Mouse (Mus musculus) kidney, embryonic 14.5 days (tissue): ENCODE results near the gene Med24. TPM values are rescaled to one million over a fixed set of nuclear protein-coding genes. Genes with fewer than 3 reads are reported as not detected.

ENCODE experiments used
- ATAC-seq: fragments of 200-750 bp; cut with Nextera tagmentation; 2 replicates; pipeline ENCODE4 v1.8.0; 2017; ENCODE audit warnings: moderate number of reproducible peaks, mild to moderate bottlenecking, moderate TSS enrichment, moderate library complexity; ENCODE audit not compliant: low FRiP score, low TSS enrichment
- H3K27ac ChIP-seq: fragments of 300-500 bp; sonication (generic); 2 replicates; pipeline ENCODE4 v1.5.1; 2014; ENCODE audit warnings: low read depth, mild to moderate bottlenecking, low read length, moderate library complexity, mixed read lengths
- H3K27me3 ChIP-seq: fragments of 300-500 bp; sonication (generic); 2 replicates; pipeline ENCODE4 v1.6.1; 2014; ENCODE audit warnings: mild to moderate bottlenecking, low read length; ENCODE audit not compliant: control insufficient read depth, insufficient read depth
- H3K36me3 ChIP-seq: fragments of 300-500 bp; sonication (generic); 2 replicates; pipeline ENCODE4 v1.6.1; 2014; ENCODE audit warnings: low read length, mixed read lengths; ENCODE audit not compliant: control insufficient read depth, insufficient read depth
- H3K4me1 ChIP-seq: fragments of 300-500 bp; sonication (generic); 2 replicates; pipeline ENCODE4 v1.6.1; 2014; ENCODE audit warnings: low read length, mixed read lengths; ENCODE audit not compliant: control insufficient read depth, insufficient read depth
- H3K4me2 ChIP-seq: fragments of 300-500 bp; sonication (generic); replicated peaks from 2 replicates; pipeline ENCODE4 v1.6.1; 2014; ENCODE audit warnings: low read depth, mild to moderate bottlenecking, low read length
- H3K4me3 ChIP-seq: fragments of 300-500 bp; sonication (generic); 2 replicates; pipeline ENCODE4 v1.5.1; 2014; ENCODE audit warnings: mild to moderate bottlenecking, low read length
- H3K9ac ChIP-seq: fragments of 300-500 bp; sonication (generic); 2 replicates; pipeline ENCODE4 v1.6.1; 2014; ENCODE audit warnings: low read depth, mild to moderate bottlenecking, low read length, moderate library complexity
- H3K9me3 ChIP-seq: fragments of 300-500 bp; sonication (generic); 2 replicates; pipeline ENCODE4 v1.6.1; 2016; ENCODE audit warnings: low read length; ENCODE audit not compliant: control insufficient read depth
- WGBS: fragments of 180-500 bp; shearing (Covaris S2); extraction: QIAGEN DNeasy Blood & Tissue Kit; methylation state at CpG from one replicate; pipeline ENCODE4 v1.1.7; 2014; 5-methylcytosine and 5-hydroxymethylcytosine counted together
- polyA plus RNA-seq: library from polyadenylated mRNA; unstranded; fragments of >200 nt; fragmentation: Nextera tagmentation; extraction: Ambion mirVana; gene quantifications from 2 replicates; pipeline ENCODE4 v1.2.1, GENCODE M21; 2014

Gene Med24
- polyA plus RNA-seq, 1 experiment from 2014 or later: 59.1 TPM

DNA sequence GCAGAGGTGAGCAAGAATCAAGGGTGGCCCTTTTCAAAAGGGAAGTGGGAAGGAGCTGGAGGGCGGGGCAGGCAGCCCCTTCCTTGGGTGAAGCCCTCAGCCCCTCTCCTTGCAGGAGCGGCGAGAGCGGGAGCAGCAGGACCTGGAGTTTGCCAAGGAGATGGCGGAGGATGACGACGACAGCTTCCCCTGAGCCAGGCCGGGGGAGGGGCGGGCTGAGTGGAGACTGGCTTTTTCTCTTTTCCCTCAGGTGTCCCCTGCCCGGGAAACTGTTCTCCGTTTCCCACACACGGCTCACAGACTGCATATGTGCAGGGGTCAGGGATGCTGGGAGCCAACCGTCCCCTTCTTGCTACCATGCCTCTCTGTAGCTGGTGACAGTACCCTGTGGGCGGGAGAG is 33.8 kb downstream of the Med24 start:
- Histone ChIP-seq H3K4me2 (no peak overlapping the region), H3K9ac (no peak overlapping the region), H3K36me3 (peaks cover 64% of the 10 kb centered on the region), H3K4me3 (no peak overlapping the region), H3K9me3 (no peaks in the 10 kb centered on the region), H3K4me1 (no peaks in the 10 kb centered on the region), H3K27ac (no peak overlapping the region), H3K27me3 (no peaks in the 10 kb centered on the region)
- 69% methylated on average over 14 of the region's 14 CpGs for WGBS
- ATAC-seq: no peak

DNA sequence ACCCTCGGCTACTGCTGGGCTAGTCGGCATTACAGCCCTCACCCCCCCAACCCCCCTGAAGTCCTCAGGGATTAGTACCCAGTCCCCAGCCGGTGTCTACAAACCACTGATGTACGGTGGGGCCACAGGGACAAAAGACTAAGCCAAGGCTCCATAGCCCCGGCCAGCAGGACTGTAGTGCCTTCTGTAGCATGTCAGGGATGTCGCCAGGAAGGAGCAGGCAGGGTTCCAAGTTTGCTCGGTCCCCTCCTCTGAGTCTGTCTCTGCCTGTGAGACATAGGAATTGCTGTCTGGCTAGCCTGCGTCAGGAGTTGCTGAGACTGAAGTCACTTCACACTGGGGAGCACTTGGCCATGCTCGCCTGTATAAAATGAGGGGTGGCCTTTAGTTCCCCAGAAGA is 34.9 kb downstream of the Med24 start:
- Histone ChIP-seq H3K27me3 (no peaks in the 10 kb centered on the region), H3K4me3 (no peak overlapping the region), H3K9ac (no peak overlapping the region), H3K9me3 (no peaks in the 10 kb centered on the region), H3K4me1 (no peaks in the 10 kb centered on the region), H3K4me2 (no peak overlapping the region), H3K27ac (no peak overlapping the region), H3K36me3 (peaks cover 75% of the 10 kb centered on the region)
- 80% methylated on average over 9 of the region's 9 CpGs for WGBS
- no peak for ATAC-seq

DNA sequence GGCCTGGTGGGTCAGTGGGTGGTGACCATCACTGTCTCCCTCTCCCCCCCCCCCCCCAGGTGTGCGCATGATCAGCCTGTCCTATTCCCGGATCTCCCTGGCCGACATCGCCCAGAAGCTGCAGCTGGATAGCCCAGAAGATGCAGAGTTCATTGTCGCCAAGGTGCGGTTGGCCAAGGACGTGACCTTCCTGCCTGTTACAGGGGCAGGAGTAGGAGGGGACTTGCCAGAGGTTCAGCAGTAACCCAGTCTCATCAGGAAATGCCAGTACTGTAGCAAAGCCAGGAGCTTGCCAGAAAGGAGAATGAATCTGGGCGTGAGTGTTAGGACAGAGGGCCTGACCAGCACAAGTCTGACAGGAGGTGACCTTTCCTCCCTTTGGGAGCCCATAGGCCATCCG is 35.5 kb downstream of the Med24 start:
- Histone ChIP-seq H3K4me1 (no peaks in the 10 kb centered on the region), H3K27me3 (no peaks in the 10 kb centered on the region), H3K4me2 (no peak overlapping the region), H3K9ac (no peak overlapping the region), H3K4me3 (no peak overlapping the region), H3K36me3 (peaks cover 78% of the 10 kb centered on the region), H3K9me3 (no peaks in the 10 kb centered on the region), H3K27ac (no peak overlapping the region)
- 93% methylated on average over 9 of the region's 9 CpGs for WGBS
- ATAC-seq: no peak

DNA sequence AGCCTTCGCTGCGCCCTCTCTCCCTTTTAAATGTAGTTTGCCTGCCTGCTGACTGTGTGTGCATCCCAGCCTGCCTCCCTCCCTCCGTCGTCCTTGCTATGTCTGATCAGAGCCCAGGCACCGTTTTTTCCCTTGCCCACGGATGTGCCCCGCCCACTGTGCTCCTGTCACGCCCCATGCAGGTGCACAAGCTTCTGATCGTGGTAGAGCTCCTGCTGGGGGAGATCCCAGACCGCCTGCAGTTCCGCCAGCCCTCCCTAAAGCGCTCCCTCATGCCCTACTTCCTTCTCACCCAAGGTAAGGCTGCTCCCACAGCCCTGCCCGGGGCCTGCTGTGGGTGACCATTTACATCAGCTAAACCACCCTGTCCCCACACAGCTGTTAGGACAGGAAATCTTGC is 36.0 kb downstream of the Med24 start:
- H3K36me3 ChIP-seq: peaks cover 82% of the 10 kb centered on the region

DNA sequence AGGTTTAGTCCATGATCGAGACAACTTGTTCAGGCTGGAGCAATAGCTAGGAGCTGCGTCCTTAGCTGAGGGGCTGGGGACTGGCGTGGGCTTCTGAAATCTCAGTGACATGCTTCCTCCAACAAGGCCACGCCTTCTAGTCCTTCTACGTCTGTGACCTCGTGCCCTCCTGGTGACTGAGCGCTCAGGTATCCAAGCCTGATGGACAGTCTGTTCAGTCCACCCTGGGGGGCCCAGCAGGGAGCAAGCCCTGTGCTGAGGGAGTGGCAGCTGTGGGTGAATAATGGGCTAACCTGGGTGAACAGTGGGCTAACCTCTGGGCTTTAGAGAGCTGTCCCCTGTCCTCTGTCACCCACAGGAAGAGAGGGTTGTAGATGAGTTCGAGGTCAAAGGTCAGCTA is 41.2 kb downstream of the Med24 start:
- Histone ChIP-seq H3K4me2 (no peak overlapping the region), H3K4me1 (peaks cover 5% of the 10 kb centered on the region; the same call in 1 of the 2 replicates), H3K27me3 (no peaks in the 10 kb centered on the region), H3K27ac (peak overlapping the region; percentile 20; the same call in 1 of the 2 replicates), H3K9me3 (no peaks in the 10 kb centered on the region), H3K9ac (no peak overlapping the region), H3K36me3 (peaks cover 74% of the 10 kb centered on the region), H3K4me3 (no peak overlapping the region)
- 80% methylated on average over 8 of the region's 8 CpGs for WGBS
- peak; percentile 11; the same call in 1 of the 2 replicates for ATAC-seq

More for the DNA sequence above, 36.0 kb downstream of the Med24 start:
- WGBS: 76% methylated on average over 13 of the region's 13 CpGs
- no peak for ATAC-seq
- H3K9me3 ChIP-seq: no peaks in the 10 kb centered on the region
- no peaks in the 10 kb centered on the region; the same call in 1 of the 2 replicates for H3K4me1 ChIP-seq
- H3K9ac ChIP-seq: no peak overlapping the region
- no peak overlapping the region for H3K27ac ChIP-seq
- H3K27me3 ChIP-seq: no peaks in the 10 kb centered on the region
- no peak overlapping the region for H3K4me3 ChIP-seq
- no peak overlapping the region for H3K4me2 ChIP-seq

DNA sequence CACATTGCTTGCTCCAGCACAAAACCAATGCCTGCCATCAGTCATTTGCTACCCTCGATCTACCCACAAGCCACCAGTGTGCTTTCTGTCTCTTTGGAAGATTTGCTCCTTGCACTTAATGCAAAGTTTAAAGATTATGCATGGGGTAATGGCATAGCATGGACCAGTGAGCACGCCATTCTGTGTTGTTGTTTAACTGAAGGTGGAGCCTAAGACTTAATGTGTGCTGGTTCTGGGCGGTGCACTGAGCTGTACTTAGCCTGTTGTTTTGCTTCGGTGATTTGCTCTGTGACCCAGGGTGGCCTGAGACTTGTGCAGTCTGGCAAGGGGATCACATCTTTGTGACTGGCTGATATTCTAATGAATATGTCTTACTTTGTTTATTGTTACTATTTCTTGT is 42.3 kb downstream of the Med24 start:
- Histone ChIP-seq H3K4me3 (no peak overlapping the region), H3K27me3 (no peaks in the 10 kb centered on the region), H3K27ac (peak overlapping the region; percentile 20; the same call in 1 of the 2 replicates), H3K36me3 (peaks cover 64% of the 10 kb centered on the region), H3K4me1 (peaks cover 5% of the 10 kb centered on the region; the same call in 1 of the 2 replicates), H3K9me3 (no peaks in the 10 kb centered on the region), H3K9ac (no peak overlapping the region), H3K4me2 (no peak overlapping the region)
- WGBS: 66% methylated on average over 4 of the region's 4 CpGs
- no peak for ATAC-seq

DNA sequence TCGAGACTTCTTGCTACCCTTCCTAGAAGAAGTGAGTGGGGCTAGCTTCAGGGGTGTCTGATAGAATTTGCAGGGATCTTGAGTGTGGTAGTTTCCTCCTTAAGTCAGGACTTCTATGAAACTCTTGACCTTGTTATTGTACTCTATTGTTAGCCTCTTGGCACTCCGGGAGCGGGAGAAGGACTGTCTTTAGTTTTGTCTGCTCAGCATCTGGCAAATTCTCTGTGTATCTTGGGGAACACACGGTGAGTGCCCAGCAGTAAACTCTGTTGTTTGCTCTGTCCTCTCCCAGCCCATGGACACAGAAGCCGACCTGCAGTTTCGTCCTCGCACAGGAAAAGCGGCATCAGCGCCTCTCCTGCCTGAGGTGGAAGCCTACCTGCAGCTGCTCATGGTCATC is 43.6 kb downstream of the Med24 start:
- 90% methylated on average over 9 of the region's 9 CpGs for WGBS
- Histone ChIP-seq H3K4me3 (no peak overlapping the region), H3K9me3 (no peaks in the 10 kb centered on the region), H3K4me1 (peaks cover 5% of the 10 kb centered on the region; the same call in 1 of the 2 replicates), H3K27me3 (no peaks in the 10 kb centered on the region), H3K4me2 (no peak overlapping the region; the same call in 1 of the 2 replicates), H3K27ac (no peak overlapping the region), H3K9ac (no peak overlapping the region), H3K36me3 (peaks cover 50% of the 10 kb centered on the region)
- no peak for ATAC-seq

DNA sequence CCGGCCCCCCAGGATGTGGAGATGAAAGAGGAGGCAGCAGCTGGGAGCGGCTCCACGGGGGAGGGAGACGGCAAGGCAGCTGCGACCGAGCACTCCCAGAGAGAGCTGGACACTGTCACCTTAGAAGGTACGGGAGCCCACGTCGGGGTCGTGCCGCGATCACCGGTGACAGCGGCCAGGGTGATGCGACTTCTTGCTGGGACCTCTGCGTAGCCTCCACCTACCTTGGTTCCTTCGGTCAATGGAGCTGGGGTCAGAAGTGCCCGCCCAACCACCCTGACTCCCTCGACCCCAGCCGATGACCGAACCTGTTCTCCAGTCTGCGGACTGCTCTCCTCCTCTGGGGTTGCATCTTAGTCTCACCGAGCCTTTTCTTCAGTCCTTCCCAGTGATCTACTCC is 46.4 kb downstream of the Med24 start:
- peak overlapping the region; percentile 99 for H3K4me3 ChIP-seq
- H3K9ac ChIP-seq: peak overlapping the region; percentile 98
- peaks cover 27% of the 10 kb centered on the region for H3K36me3 ChIP-seq
- no peaks in the 10 kb centered on the region for H3K27me3 ChIP-seq
- H3K27ac ChIP-seq: peak overlapping the region; percentile 78
- 0 out of 2 replicates have a peak, but pooled peaks cover 5% of the 10 kb centered on the region for H3K4me1 ChIP-seq
- peak overlapping the region; percentile 66 for H3K4me2 ChIP-seq
- peak; percentile 26 for ATAC-seq
- WGBS: under 1% methylated on average over 23 of the region's 23 CpGs
- no peaks in the 10 kb centered on the region for H3K9me3 ChIP-seq

DNA sequence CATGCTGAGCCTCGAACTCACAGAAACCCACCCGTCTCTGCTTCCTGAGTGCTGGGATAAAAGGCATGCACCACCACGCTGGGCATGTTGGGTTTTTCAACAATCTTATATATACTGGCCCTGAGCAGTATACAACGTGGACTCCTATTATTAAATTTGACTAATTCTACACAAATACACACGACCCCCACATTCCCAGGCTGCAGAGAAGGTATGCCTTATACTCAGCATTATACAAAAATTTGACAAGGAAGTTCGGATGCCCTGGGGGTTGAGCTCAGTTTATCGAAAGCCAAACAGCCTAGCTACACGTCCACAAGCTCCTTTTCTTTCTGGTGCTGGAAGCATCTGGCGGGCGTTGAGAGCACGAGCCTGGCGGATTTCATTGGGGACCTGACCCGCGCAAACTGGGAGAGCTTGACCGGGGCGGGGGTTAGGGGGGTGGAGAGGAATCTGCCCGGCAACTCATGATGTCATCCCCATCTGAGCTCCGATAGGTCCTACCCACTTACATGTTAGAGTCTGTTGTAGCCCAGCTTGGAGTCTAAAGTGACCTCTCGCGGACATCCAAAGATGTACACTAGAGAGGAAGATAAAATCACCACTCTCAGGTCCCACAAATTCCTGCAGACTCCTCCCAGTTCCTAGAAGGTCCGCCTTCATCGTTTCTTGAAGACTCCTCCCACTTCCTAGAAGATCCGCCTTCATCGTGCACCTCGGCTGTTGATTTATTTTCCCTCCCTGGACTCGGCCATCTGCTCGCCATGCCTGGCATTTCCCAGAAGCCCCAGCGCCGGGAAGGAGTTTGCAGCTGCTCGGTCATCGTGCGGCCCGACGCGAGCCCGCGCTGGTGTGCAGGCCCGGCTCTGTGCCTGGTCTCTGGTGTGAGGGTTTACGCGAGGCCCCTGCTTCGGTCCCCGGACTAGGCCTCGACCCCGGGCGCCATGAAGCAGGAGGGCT is 47.2 kb downstream of the Med24 start, which contains the start of gene Psmd3:
TSS of gene Psmd3 (plus strand) at position 769 of the 960 bp plus-strand sequence.
- ATAC-seq: peak; percentile 94
- Histone ChIP-seq H3K36me3 (peaks cover 19% of the 10 kb centered on the region), H3K4me1 (0 out of 2 replicates have a peak, but pooled peaks cover 5% of the 10 kb centered on the region), H3K4me2 (peak within 1 kb of the TSS; percentile 66), H3K27me3 (no peaks in the 10 kb centered on the region), H3K9ac (peak within 1 kb of the TSS; percentile 98), H3K4me3 (peak within 1 kb of the TSS; percentile 99), H3K27ac (peak within 1 kb of the TSS; percentile 78), H3K9me3 (no peaks in the 10 kb centered on the region)
- WGBS: 6% methylated on average over 45 of the region's 45 CpGs
